Mouse (Mus musculus): ENCODE results near the gene Vps26a.
A peak's percentile ranks its signal among the peaks of the same experiment; 100 is the strongest.

Vps26a gene

DNA sequence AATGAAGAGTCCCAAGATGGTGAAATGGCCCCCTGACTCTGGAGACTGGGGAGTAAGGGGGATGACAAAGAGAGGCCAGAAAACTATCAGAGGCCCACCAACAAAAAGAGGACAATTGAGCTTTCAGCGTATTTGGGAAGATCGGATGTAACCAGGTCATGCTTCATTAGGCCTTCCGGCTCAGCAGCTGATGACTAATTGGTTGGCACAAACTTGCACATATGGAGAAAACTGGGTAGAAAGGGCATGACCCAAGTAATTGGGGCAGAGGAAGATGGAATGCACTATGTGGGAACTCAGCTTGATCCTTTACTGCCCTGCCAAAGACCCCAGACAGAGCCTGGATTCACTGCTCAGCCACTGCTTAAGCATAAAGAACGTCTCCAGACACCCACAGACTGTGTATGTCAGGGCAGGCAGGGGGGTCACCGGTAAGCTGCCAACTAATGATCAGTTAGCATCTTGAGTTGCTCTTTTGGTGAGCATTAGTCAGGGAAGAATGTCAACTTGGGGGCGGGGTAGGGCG is 67.7 kb downstream of the Vps26a start:
- DNase-seq, result no peak

GRCm38 (mm10) chr10:62413606-62413982 is 73.0 kb downstream of the Vps26a start:
- no peak for DNase-seq

- peak; percentile 54 to 61 for DNase-seq
These were observed 73.5 kb downstream of the Vps26a start for GRCm38 (mm10) chr10:62412906-62413605.

GRCm38 (mm10) chr10:62411431-62412410 is 74.9 kb downstream of the Vps26a start:
- no peak for DNase-seq

GRCm38 (mm10) chr10:62410943-62411342 is 75.7 kb downstream of the Vps26a start:
- peak; percentile 63 to 84 for DNase-seq

Data from kidney, postnatal 36 days (tissue).